Mouse (Mus musculus) yolk sac, embryonic 10.5 days (tissue): ENCODE measurements around the gene Mrtfa.

Experiments used
- DNase-seq: peaks from one replicate; pipeline ENCODE4 v3.0.0-alpha.2; 2017; ENCODE audit warnings: low spot score

The Mrtfa gene

DNA sequence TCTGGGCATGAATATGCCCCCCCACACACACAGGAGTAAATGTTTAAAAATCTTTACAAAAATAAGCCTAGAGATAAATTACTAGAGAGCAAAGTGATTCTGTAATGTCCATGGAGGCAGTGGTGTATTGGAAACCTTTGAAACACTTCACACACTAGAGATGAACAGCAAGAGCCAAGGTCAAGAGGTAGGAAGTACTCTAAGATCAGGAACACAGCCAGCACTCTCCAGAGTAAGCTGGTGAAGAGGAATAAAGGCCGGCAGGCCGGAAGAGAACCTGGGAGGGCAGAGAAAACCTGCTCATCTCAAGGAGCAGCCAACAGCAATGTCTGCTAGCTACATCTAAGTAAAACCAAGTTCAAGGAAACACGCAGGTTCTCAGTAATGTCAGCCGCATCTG lies 125.9 kb downstream of the Mrtfa start:
- DNase-seq, result no peak

DNA sequence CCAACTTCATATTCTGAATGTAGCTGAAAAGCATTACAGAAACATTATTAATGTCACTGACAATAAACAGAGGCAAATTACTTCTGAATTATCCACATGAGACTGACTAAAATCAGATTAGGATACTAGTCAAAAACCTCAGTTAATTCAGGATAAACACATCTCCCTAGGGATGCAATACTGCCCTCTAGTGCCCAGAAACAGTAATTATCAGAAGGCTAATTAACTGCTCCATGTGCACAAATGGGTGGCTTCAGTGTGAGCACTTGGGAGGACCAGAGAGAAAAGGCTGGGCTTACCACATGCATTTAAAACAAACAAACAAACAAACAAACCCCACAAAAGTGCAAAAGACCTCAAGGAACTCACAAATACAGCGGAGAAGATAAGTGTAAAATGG lies 126.4 kb downstream of the Mrtfa start:
- DNase-seq, result peak; percentile 20

DNA sequence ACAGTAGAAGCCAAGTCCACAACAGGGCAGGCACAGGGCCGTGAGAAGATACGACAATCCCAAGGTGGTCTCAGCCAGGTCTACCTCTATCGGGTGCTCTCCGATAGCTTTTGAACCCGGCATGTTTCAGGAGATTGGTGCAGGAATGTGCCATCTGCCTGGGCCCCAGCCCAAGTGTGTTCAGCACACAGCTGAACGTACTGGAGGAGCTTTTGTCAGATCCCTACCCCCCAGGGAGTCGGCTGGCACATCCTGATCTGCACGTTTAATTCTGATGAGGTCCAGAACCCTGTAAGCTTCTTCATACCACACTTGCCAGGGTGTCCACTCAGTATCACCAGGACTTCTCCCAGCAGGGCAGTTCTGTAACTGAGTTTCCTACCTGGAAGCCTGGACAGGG lies 127.9 kb downstream of the Mrtfa start:
- DNase-seq, result peak; percentile 16

DNA sequence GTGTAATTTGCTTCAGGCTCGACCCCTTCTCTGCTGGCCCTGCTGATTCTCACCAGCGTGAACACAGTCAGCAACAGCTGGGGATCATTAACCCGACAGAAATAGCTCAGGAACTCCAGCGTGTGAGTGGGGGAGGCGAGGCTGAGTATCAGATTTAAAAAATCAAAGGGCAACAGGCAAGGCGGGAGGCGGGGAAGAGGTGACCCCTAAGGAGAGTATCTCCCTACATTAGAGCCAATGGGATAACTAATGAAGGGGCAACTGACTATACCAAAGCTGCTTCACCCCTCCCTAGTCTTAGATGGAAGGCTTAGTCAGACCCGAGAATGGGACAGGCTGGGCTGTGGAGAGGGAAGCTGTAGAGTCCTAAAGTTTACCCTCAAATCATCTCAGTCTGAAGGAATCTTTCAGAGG lies 128.4 kb downstream of the Mrtfa start:
- peak; percentile 82 for DNase-seq

DNA sequence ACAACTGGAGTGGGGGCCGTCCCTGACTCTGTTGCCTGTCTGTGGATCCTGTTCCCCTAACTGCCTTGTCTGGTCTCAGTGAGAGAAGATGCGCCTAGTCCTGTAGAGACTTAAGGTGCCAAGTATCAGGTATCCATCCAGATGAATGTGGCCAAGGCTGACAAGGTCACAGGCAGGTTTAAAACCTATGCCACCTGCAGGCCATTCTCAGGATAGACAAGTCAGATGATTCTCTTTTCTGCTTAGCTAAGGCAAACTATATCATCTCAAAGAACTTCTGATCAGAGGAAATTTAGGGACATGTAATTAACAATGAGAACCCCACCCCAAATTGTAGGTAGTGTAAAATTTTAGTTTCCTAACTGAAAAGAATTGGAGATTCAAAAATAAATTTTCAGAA lies 129.6 kb downstream of the Mrtfa start:
- no peak for DNase-seq

DNA sequence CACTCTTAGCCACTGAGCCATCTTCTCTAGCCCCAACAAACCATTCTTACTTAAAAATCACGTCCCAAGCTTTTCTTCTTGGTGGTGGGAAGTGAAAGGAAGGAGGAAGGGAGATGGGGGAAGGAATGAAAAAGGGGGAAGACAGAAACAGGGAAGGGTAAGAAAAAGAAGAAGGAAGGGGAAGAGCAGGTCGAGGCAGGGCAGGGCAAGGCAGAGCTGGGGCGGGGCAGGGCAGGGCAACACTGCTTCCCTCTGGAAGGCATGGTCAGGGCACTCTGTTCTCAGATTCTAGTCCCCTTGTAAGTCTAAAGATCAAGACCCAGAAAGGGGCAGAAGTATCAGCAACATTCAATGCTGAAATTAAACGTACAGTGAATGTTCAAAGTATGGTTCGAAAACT lies 132.8 kb downstream of the Mrtfa start:
- no peak for DNase-seq

DNA sequence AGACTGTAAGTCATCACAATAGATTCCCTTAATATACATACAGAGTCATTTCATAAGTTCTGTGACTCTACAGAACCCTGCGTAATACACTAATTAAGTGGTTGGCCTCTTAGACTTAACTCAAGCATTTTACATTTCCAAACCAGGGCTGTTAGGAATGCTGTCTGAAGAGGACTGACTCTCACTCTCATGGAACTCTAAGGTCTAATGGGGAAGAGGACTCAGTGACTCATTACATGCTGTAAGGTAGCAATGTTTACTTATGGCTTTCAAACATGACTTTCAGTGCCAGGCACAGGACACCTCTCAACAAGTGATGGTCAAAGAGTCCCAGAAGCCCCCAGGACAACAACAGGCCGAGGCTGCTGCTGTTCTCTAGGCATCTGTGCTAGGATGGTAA lies 135.1 kb downstream of the Mrtfa start:
- DNase-seq, result no peak

DNA sequence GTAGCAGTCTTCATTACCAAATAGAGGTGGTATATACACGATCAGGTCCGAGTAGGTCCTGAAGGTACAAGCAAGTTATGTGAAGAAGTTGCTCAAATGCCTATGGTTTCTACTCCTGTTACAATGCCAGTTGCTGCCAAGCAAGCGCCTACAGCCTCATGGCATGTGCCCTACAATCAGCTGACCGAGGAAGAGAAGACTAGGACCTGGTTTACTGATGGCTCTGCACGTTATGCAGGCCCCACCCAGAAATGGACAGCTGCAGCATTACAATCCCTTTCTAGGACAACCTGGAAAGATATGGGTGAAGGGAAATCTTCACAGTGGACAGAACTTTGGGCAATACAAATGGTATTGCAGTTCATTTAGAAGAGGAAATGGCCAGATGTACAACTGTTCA lies 138.1 kb downstream of the Mrtfa start:
- no peak for DNase-seq

DNA sequence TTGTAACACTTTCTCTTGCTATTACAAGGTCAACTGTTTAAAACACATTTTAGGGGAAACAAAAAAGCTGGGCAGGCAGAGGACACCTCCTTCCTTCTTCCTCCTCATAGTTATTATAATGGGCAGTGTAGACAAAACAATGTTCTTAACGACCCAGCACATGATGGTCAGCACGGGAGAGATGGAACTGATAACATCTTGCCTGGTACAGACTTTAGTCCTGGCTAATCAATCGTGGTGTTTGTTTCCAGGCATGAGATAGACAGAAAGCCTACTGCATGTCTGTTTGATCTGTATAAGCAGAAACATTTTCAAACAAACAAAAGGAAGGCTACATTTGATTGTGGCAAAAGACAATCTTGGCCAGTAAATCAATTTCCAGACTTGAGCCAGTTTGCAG lies 140.1 kb downstream of the Mrtfa start:
- no peak for DNase-seq

DNA sequence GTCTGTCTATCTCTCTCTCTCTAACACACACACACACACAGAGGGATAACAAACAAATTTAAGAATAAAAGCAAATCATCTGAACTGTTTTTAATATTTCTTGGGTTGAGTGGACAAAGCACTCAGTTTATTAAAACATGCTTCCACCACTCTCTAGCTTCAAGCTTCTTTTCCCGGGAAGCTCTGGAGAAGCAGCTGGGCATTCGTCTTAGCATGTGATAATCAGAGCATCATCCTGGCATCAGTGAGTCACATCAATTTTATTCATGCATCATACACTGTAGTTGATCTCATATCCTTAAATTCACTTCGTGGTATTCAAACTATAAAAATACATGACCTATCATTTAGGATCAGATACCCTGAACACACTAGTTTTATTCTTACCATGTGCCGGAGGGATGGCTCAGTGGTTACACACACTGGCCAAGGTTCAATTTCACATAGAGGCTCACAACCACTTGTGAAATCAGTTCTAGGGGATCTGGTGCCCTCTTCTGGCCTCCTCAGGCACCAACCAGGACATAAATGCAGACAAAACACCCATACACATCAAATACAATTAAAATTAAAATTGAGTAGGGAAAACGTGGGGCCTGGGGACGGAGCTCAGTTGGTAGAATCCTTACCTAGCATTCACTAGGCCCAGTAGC lies 141.0 kb downstream of the Mrtfa start:
- no peak for DNase-seq

DNA sequence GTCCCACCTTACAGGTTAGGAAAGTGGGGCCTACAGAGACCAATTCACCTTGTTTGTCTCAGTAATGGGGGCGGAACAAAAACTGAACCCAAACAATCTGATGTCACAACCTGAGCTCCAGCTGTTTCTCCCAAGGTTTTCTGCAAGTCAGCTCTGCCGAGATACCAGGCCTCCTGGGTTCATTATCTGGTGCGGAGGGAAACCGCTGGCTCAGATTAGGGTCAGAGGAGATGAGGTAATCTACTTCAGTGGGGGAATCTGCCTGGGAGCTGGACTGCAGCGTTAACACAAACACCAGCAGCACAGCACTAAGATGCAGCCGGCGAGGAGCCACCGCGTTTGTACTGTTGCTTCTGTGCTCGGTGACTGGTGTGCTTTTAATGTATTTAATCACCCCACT lies 143.1 kb downstream of the Mrtfa start:
- peak; percentile 40 for DNase-seq

DNA sequence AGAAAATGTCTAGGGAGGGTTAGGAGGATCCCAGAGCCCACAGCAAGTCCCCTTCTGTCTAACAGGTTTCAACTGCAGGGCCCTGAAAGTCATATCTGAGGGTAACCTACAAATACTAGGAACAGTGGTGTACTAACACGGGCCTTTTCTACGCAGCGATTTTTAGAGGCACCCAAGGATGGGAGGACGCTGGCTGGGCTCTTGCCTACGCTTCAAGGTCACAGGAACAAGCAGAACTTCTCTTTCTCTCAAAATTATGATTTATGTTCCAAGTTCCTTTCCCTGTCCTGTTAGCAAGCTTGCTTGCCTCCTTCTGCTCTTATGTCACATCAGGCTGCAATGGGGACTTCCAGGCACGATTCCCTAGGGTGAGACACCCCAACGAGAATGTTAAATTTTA lies 144.5 kb downstream of the Mrtfa start:
- DNase-seq, result no peak

DNA sequence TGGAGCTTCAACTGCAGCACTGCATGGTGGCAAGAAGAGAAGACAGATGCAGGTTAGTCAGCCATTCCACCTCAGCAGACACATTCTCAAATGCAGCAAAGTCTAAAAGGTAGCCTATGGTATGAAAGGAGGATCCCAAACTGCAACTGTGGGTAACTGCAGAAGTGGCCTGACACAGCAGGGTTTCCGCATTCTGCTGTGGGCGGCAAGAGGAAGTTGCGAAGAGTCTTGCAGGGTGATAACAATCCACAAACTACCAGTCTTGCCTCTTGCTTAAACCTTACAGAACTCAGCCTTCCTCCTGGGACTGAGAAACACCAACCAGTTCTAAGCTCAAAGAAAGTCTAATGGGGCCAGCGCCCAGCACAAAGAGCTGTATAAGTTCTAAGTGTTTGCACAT lies 145.2 kb downstream of the Mrtfa start:
- DNase-seq, result no peak

DNA sequence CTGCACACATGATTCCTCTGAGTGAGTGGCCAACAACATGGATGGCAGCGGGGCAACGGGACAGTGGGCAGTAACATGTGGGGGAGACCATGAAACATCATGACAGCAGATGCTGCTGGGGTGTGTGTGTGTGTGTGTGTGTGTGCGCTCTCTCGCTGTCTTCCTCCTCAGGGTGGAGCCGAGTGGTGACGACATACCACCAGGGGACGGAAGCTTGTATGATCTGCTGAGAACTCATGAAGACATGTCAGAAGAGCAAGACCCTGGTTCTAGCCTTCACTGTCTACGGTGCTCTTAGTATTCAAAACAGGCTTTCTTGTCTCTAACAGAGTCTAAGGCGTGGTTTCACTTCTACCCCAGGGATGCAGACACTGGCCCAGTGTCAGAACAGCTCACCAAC lies 146.1 kb downstream of the Mrtfa start:
- no peak for DNase-seq

DNA sequence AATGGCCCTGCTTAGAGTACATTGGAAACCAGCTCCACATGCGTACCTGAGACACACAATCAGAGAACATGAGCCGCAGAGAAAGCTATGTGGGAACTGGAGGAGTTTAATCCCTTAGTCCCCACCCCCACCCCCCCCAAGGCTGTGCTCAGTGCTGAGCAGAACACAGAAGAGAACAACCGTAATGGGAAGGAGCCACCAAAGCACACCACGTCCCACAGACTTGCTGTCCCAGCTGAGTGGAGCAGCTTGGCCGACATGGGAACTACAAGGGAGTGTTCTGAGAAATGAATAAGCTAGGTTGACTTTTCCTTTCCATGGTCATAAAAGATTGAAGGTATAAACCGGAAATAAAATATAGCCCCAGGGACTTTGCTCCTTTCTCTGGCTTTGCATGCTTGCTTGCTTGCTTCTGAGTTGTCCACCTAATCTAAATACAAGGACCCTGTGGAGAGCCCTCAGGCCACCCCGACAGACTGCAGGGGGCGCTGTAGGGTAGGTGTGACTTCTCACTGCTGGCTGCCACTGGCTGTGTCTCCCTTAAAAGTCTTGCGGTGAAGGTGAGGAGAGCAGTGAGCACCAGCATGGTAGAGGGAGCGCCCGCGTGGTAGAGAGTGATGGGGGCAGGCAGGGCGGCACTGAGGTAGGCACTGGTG lies 148.2 kb downstream of the Mrtfa start:
- no peak for DNase-seq

DNA sequence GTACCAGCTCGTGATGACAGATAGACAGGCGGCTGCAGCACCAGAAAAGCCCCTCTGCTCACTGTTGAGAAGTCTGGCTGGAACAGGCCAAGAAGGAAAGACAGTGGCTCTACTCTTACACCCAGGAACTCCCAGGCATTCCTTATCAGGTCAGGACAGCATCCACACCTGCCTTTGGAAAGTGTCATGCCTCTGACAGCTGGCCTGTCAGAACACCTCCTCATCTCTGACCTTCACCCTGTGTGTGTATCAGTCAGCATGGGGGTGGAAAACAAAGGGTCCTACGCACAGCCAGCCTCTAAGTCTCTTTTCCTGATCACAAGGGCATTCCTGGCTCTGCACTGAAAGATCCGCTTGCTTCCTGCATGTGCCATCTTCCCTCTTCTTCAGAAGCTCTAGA lies 148.8 kb downstream of the Mrtfa start:
- peak; percentile 56 for DNase-seq

DNA sequence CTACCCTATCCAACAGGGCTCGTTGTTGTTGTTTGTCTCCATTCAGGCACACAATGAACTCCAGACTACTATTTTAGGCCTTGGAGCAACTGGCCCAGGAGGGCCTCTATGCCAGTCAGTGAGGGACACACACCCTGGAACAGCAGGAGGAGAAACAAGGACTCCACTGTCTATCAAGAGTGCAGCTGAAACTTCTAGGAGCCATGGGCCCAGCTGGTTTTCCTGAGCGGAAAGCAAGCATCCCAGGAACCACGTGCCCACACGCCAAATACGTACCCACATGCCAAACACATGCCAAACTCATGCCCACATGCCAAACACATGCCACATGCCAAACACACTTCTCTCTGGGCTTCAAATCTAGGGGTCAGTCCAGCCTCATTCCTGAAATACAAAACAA lies 152.1 kb downstream of the Mrtfa start:
- DNase-seq, result no peak

DNA sequence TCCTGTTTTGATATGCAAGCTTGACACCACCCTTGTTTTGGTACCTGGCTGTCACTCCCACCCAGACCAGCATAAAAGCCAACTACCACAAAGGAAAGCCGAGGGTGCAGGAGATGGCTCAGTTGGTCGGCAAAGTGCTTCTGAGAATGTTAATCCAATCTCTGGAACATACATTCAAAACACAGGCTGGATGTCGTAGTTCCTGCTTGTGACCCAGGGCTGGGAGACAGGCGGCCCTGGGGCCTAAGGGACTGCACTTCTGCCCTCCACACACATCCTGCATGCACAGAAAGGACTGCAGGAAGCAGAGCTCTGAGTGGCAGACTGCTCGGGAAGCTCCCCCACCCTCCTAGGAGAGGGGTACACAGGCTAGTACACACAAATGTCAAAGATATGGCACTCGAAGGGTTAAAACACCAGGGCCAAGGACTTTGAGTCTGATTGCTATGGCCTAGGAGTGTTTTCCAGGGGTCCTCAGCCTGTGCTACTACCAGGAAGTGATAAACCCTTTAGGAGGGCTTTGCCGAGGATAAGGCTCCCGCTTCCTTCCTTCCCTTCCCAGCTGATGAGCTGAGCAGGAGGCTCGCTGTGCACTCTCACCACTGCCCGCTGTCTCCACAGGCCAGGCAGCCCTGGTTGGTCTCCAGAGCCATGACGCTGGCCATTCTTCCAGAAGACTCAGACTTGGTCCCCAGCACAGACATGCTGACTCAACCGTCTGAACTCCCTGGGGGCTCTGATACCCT lies 155.0 kb downstream of the Mrtfa start:
- no peak for DNase-seq

DNA sequence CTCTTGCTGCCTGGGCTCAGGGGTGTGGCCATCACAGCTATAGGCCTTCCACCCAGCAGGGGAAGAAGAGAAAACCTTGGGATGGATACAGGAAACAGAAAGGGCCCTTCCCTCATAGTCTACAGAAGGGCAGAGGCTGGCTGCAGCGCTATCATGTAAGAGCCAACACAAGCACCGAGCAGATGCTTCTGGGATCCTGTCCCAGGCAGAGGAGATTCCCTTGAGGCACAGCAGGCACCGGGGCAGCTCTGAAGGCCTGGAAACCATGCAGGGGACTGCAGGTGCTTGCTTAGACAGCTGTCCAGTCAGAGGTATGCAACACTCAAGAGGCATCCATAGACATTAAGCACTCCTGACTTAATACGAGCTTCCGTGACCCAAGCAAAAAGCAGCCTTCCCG lies 156.4 kb downstream of the Mrtfa start:
- no peak for DNase-seq

DNA sequence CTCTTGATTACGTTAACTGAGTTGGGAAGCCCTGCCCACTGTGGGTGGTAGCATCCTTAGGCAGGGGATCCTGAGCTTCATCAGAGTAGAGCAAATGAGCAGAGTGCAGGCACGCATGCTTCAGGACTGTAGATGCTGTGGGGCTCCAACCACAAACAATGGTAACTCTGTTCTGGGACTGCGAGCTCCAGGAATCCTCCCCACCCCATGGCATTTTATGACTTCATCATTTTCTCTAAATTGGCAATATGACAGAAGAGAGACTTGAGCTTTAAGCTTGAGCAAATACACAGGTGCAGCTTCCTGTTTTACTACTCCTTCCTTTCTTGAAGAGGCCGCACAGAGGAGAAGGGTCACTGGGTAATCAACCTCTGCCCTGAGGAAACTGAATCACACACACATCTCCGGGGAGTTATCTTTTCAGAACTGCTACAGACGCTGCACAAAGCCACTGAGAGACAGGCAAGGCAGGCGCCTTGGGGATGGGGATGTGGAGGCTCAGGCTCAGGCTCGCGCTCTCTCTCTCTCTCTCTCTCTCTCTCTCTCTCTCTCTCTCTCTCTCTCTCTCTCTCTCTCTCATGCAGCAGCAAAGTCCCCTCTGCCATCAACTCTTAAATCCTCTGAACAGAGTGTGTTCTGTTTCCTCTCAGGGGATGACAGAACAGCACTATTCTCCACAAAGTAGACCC lies 157.5 kb downstream of the Mrtfa start:
- DNase-seq, result no peak

DNA sequence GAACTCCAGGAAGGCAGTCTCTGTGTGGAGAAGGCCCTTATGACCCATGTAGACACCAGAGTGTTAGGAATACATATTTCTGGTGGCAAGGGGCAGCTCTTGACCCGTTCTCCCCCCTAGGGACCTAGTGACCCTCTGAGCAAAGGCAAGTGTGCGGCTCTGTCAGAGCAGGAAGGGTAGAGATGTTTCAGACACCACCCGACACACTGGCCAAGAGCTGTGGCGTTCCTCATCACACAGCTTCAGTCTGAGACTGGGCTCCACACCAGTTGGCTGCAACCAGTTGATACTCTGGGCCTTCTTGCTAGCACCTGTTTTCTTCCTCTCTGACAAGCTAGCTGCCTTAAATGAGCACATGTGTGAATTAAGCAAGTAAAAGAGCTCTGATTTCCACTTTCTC lies 158.9 kb downstream of the Mrtfa start:
- DNase-seq, result no peak

DNA sequence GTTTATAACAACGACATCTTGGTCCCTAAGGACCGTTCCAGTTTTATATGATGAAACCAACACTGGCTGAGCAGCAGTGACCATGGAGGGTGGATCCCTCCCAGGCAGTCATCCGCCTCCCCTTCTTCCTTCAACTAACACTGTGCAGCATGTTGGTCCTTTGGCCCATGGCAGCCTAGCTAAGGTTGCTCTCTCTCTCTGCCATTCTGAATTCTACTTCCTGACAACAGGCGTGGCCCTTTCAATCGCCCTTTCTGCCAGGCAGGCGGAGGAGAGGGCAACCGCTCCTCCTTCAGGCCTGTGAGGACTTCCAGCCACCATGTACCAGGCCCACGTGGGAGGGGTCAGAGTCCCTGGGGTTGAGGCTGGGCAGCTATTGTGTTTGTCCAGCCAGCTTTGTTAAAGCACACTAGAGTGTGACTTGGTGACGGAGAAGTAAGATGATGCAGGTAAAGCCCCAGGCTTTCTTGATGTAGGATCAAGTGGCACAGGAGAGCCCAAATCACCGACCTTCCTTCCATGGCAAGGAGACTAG lies 159.6 kb downstream of the Mrtfa start:
- no peak for DNase-seq
